Mouse (Mus musculus): ENCODE data around the gene 1700025G04Rik. TPM values are rescaled to one million over a fixed set of nuclear protein-coding genes. Genes with fewer than 3 reads are reported as not detected.
A peak's percentile ranks its signal among the peaks of the same experiment; 100 is the strongest.

1700025G04Rik gene
- total and polyA plus RNA-seq, 3 experiments, result 1.5 to 19.5 (median 12.8) TPM

DNA sequence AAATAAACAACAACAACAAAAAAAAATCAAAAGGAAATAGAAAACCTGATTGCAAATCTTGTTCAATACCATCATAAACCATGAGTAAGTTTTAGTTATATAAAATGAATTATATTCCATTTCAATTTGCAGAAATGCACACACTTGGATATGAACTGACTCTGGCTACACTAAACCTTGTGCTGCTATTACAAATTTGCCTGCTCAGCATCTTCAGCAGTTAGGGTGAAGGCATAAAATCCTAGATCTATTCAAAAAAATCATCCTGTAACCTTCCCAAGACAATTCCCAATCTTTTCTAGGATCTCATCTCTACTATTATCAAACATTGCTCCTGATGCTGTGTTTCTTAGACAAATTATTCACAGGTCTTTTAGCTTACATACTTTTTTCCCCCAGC, 22.0 kb downstream of the 1700025G04Rik start:
- dilution Hi-C loops (cut with MboI; ENCODE audit: extremely low pct_ligation_motif_present, extremely low pct_unique_long_range_greater_than_20kb, low sequenced_read_pairs), result no loop called here
- TF ChIP-seq MAFK (IDR thresholded peaks at IDR 0.05; ENCODE audit: insufficient replicate concordance, low read length) (peak; percentile 78; the same call in 1 of the 2 replicates), ELF1 (IDR thresholded peaks at IDR 0.05; ENCODE audit: low read depth, low read length) (no peak)
- no peaks in the 10 kb centered on the region for H3K36me3 ChIP-seq (replicated peaks in 1 of 2; ENCODE audit: control insufficient read depth in 1 of 2, insufficient read depth in 1 of 2, low read length in 1 of 2)
- DNase-seq (ENCODE audit: extremely low read depth), result no peak
- H3K27me3 ChIP-seq (replicated peaks), result no peaks in the 10 kb centered on the region
- in situ Hi-C loops (cut with MboI; ENCODE audit: low pct_ligation_motif_present, low pct_unique_long_range_greater_than_20kb, low sequenced_read_pairs), result no loop called here
- H3K9me3 ChIP-seq (replicated peaks; ENCODE audit: low read length), result no peaks in the 10 kb centered on the region
- H3K9ac ChIP-seq (ENCODE audit: insufficient read depth, low read depth), result no peak overlapping the region
- H3K27ac ChIP-seq (ENCODE audit: insufficient read depth, low read depth), result no peak overlapping the region
- no peaks in the 10 kb centered on the region for H3K79me2 ChIP-seq (replicated peaks; ENCODE audit: control insufficient read depth, extremely low read depth, insufficient read depth, poor library complexity, severe bottlenecking)
- H3K4me3 ChIP-seq (replicated peaks in 1 of 3; ENCODE audit: low read depth in 2 of 3, low read length in 2 of 3, poor library complexity in 1 of 3), result no peak overlapping the region
- H3K4me2 ChIP-seq (ENCODE audit: insufficient read depth, low read depth, poor library complexity, severe bottlenecking), result no peak overlapping the region
- H3K4me1 ChIP-seq (ENCODE audit: control insufficient read depth in 1 of 2, insufficient read depth in 2 of 2), result no peaks in the 10 kb centered on the region

DNA sequence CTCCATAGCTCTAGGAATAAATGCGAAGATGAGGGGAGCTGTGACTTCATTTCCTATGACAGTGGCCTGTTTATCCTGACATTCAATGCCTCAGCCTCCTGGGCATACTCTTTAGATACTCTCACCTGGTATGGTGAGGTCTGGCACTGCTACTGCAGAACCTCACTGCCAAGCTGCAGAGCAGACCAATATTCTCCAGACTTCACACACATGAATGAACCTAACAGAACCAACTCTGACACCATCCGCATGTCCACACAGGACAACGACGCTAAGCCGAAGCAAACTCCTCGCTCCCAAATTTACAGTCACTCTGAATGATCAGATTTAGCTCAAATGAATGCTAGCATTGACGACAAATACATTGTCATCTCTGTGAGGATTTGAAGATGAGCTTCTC, 24.4 kb downstream of the 1700025G04Rik start:
- H3K9ac ChIP-seq (ENCODE audit: insufficient read depth, low read depth), result no peak overlapping the region
- no peaks in the 10 kb centered on the region for H3K4me1 ChIP-seq (ENCODE audit: control insufficient read depth in 1 of 2, insufficient read depth in 2 of 2)
- no peak overlapping the region for H3K4me3 ChIP-seq (replicated peaks in 1 of 3; ENCODE audit: low read depth in 2 of 3, low read length in 2 of 3, poor library complexity in 1 of 3)
- H3K27ac ChIP-seq (ENCODE audit: insufficient read depth, low read depth), result no peak overlapping the region
- no peaks in the 10 kb centered on the region for H3K36me3 ChIP-seq (replicated peaks in 1 of 2; ENCODE audit: control insufficient read depth in 1 of 2, insufficient read depth in 1 of 2, low read length in 1 of 2)
- TF ChIP-seq ZC3H11A (IDR thresholded peaks at IDR 0.05; ENCODE audit: low read depth, low read length) (no peak), ZMIZ1 (IDR thresholded peaks at IDR 0.05; ENCODE audit: low read depth, low read length) (no peak), ZKSCAN1 (IDR thresholded peaks at IDR 0.05; ENCODE audit: borderline replicate concordance, low read depth, low read length) (no peak), ETS1 (conservative IDR thresholded peaks at IDR 0.05; ENCODE audit: low read depth, low read length) (no peak), POLR2A (IDR thresholded peaks at IDR 0.05; ENCODE audit: low read depth, low read length) (no peak), EP300 (IDR thresholded peaks at IDR 0.05; ENCODE audit: low read length) (no peak), SIN3A (IDR thresholded peaks at IDR 0.05; ENCODE audit: low read length) (no peak), E2F4 (IDR thresholded peaks at IDR 0.05; ENCODE audit: insufficient replicate concordance, low read depth, low read length) (no peak), TCF12 (IDR thresholded peaks at IDR 0.05; ENCODE audit: low read depth, low read length) (no peak), MXI1 (IDR thresholded peaks at IDR 0.05; ENCODE audit: low read depth, low read length) (no peak), CTCF (conservative IDR thresholded peaks at IDR 0.05 in 1 of 2, IDR thresholded peaks at IDR 0.05 in 1 of 2; ENCODE audit: low read depth in 2 of 2, low read length in 2 of 2) (no peak), PAX5 (IDR thresholded peaks at IDR 0.05; ENCODE audit: low read length) (no peak), BHLHE40 (IDR thresholded peaks at IDR 0.05; ENCODE audit: low read depth, low read length) (no peak), RCOR1 (conservative IDR thresholded peaks at IDR 0.05; ENCODE audit: low read depth, low read length) (no peak), JUN (IDR thresholded peaks at IDR 0.05; ENCODE audit: insufficient read depth, low read depth, low read length) (no peak), GABPA (IDR thresholded peaks at IDR 0.05; ENCODE audit: insufficient replicate concordance, low read depth, low read length) (no peak), MEF2A (IDR thresholded peaks at IDR 0.05; ENCODE audit: borderline replicate concordance, low read depth, low read length) (no peak), RAD21 (IDR thresholded peaks at IDR 0.05; ENCODE audit: low read depth, low read length) (no peak), JUND (conservative IDR thresholded peaks at IDR 0.05; ENCODE audit: low read depth, low read length) (no peak)
- no peaks in the 10 kb centered on the region for H3K9me3 ChIP-seq (replicated peaks; ENCODE audit: low read length)
- dilution Hi-C loops (cut with MboI; ENCODE audit: extremely low pct_ligation_motif_present, extremely low pct_unique_long_range_greater_than_20kb, low sequenced_read_pairs), result no loop called here
- no peak overlapping the region for H3K4me2 ChIP-seq (ENCODE audit: insufficient read depth, low read depth, poor library complexity, severe bottlenecking)
- no peaks in the 10 kb centered on the region for H3K27me3 ChIP-seq (replicated peaks)
- DNase-seq (ENCODE audit: extremely low read depth), result no peak
- H3K79me2 ChIP-seq (replicated peaks; ENCODE audit: control insufficient read depth, extremely low read depth, insufficient read depth, poor library complexity, severe bottlenecking), result no peaks in the 10 kb centered on the region
- in situ Hi-C loops (cut with MboI; ENCODE audit: low pct_ligation_motif_present, low pct_unique_long_range_greater_than_20kb, low sequenced_read_pairs), result no loop called here
